Mouse (Mus musculus): ENCODE measurements around the gene Tmem156. TPM values are rescaled to one million over a fixed set of nuclear protein-coding genes. Genes with fewer than 3 reads are reported as not detected.

The Tmem156 gene
- polyA plus RNA-seq, 1 experiment from 2014 or later: not detected

DNA sequence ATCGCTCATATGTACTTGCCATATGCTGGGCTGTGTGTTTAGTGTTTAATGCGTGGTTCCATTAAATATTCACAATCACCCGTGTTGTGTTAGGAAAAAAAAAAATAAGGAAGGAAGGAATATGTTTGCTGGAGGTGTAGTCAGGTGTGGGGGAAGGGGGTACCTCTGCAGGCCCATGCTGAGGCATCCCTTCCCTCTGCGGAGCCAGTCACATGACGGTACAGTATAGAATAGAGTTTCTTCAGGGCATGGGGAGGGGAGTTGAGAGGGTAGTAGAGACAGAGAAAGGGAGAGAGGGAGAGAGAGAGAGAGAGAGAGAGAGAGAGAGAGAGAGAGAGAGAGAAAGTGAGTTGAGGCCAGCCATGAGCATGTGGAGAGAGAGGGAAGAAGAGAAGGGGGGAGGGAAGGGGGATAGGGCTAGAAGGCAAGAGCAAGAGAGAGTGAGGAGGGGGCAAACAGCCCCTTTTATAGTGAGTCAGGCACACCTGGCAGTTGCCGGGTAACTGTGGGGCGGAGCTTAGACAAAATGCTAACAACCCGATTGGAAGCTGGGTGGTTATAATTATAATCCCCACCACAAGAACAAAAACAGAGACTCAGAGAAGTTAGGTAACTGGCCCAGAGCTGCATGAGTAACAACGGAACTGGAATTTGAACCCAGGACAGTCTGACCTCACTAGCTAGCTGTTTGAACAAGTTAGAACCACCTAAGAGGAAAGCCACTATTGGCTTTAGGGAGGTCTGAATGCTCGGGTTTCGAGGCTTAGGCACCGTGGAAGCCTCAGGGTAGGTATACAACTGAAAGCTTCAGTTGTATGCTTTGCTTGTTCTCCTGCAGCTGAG lies 45.3 kb downstream of the Tmem156 start:
- no peak for ATAC-seq (ENCODE audit: low FRiP score)
- WGBS: 73% methylated on average over 12 of the region's 12 CpGs

GRCm38 (mm10) chr5:65045642-65046370 lies 46.1 kb downstream of the Tmem156 start:
- no peaks in the 10 kb centered on the region for H3K27me3 ChIP-seq (ENCODE audit: control insufficient read depth, insufficient read depth, low read length)
- 63% methylated on average over 6 of the region's 6 CpGs for WGBS
- no peaks in the 10 kb centered on the region for H3K36me3 ChIP-seq (replicated peaks; ENCODE audit: control insufficient read depth, insufficient read depth)
- ATAC-seq (ENCODE audit: low FRiP score) (no peak), DNase-seq (ENCODE audit: low spot score) (peak; percentile 59)
- peaks cover 5% of the 10 kb centered on the region for H3K4me1 ChIP-seq (replicated peaks; ENCODE audit: control insufficient read depth, insufficient read depth, low read length)
- no peaks in the 10 kb centered on the region for H3K9me3 ChIP-seq (ENCODE audit: control insufficient read depth, low read length)
- no peak overlapping the region for H3K9ac ChIP-seq
- no peak overlapping the region for H3K4me2 ChIP-seq (replicated peaks)
- H3K27ac ChIP-seq: 0 out of 2 replicates have a peak overlapping the region, but pooled peaks have one; percentile 55
- H3K4me3 ChIP-seq (replicated peaks; ENCODE audit: low read length): no peak overlapping the region

More for the DNA sequence above, 45.3 kb downstream of the Tmem156 start:
- Histone ChIP-seq H3K4me2 (replicated peaks) (no peak overlapping the region), H3K9me3 (ENCODE audit: control insufficient read depth, low read length) (no peaks in the 10 kb centered on the region), H3K36me3 (replicated peaks; ENCODE audit: control insufficient read depth, insufficient read depth) (no peaks in the 10 kb centered on the region), H3K27ac (no peak overlapping the region), H3K27me3 (ENCODE audit: control insufficient read depth, insufficient read depth, low read length) (no peaks in the 10 kb centered on the region), H3K4me3 (replicated peaks; ENCODE audit: low read length) (no peak overlapping the region), H3K4me1 (replicated peaks; ENCODE audit: control insufficient read depth, insufficient read depth, low read length) (peaks cover 5% of the 10 kb centered on the region), H3K9ac (no peak overlapping the region)
- no peak for DNase-seq (ENCODE audit: low spot score)

- no peak overlapping the region for H3K27ac ChIP-seq
- H3K36me3 ChIP-seq (replicated peaks; ENCODE audit: control insufficient read depth, insufficient read depth): no peaks in the 10 kb centered on the region
- no peaks in the 10 kb centered on the region for H3K9me3 ChIP-seq (ENCODE audit: control insufficient read depth, low read length)
- 56% methylated on average over 11 of the region's 11 CpGs for WGBS
- H3K4me1 ChIP-seq (replicated peaks; ENCODE audit: control insufficient read depth, insufficient read depth, low read length): peaks cover 5% of the 10 kb centered on the region
- H3K4me2 ChIP-seq (replicated peaks): no peak overlapping the region
- H3K9ac ChIP-seq: no peak overlapping the region
- no peak for ATAC-seq (ENCODE audit: low FRiP score)
- DNase-seq (ENCODE audit: low spot score): no peak
- H3K27me3 ChIP-seq (ENCODE audit: control insufficient read depth, insufficient read depth, low read length): no peaks in the 10 kb centered on the region
- H3K4me3 ChIP-seq (replicated peaks; ENCODE audit: low read length): no peak overlapping the region
These were observed 48.5 kb downstream of the Tmem156 start for GRCm38 (mm10) chr5:65043407-65043895.

- ATAC-seq (ENCODE audit: low FRiP score) (no peak), DNase-seq (ENCODE audit: low spot score) (no peak)
- no peaks in the 10 kb centered on the region for H3K36me3 ChIP-seq (replicated peaks; ENCODE audit: control insufficient read depth, insufficient read depth)
- H3K4me1 ChIP-seq (replicated peaks; ENCODE audit: control insufficient read depth, insufficient read depth, low read length): peaks cover 6% of the 10 kb centered on the region; the same call in 1 of the 2 replicates
- no peak overlapping the region for H3K4me3 ChIP-seq (replicated peaks; ENCODE audit: low read length)
- H3K27ac ChIP-seq: no peak overlapping the region
- H3K27me3 ChIP-seq (ENCODE audit: control insufficient read depth, insufficient read depth, low read length): no peaks in the 10 kb centered on the region
- 73% methylated on average over 5 of the region's 5 CpGs for WGBS
- no peak overlapping the region for H3K4me2 ChIP-seq (replicated peaks)
- no peak overlapping the region for H3K9ac ChIP-seq
- no peaks in the 10 kb centered on the region for H3K9me3 ChIP-seq (ENCODE audit: control insufficient read depth, low read length)
These were observed 51.5 kb downstream of the Tmem156 start for GRCm38 (mm10) chr5:65040463-65040862.

- H3K27me3 ChIP-seq (ENCODE audit: control insufficient read depth, insufficient read depth, low read length): no peaks in the 10 kb centered on the region
- H3K4me3 ChIP-seq (replicated peaks; ENCODE audit: low read length): no peak overlapping the region
- H3K27ac ChIP-seq: no peak overlapping the region
- peaks cover 6% of the 10 kb centered on the region; the same call in 1 of the 2 replicates for H3K4me1 ChIP-seq (replicated peaks; ENCODE audit: control insufficient read depth, insufficient read depth, low read length)
- ATAC-seq (ENCODE audit: low FRiP score) (no peak), DNase-seq (ENCODE audit: low spot score) (no peak)
- no peak overlapping the region for H3K4me2 ChIP-seq (replicated peaks)
- no peak overlapping the region for H3K9ac ChIP-seq
- no peaks in the 10 kb centered on the region for H3K9me3 ChIP-seq (ENCODE audit: control insufficient read depth, low read length)
- 78% methylated on average over 11 of the region's 11 CpGs for WGBS
- H3K36me3 ChIP-seq (replicated peaks; ENCODE audit: control insufficient read depth, insufficient read depth): no peaks in the 10 kb centered on the region
These were observed 52.9 kb downstream of the Tmem156 start for GRCm38 (mm10) chr5:65038811-65039571.

DNA sequence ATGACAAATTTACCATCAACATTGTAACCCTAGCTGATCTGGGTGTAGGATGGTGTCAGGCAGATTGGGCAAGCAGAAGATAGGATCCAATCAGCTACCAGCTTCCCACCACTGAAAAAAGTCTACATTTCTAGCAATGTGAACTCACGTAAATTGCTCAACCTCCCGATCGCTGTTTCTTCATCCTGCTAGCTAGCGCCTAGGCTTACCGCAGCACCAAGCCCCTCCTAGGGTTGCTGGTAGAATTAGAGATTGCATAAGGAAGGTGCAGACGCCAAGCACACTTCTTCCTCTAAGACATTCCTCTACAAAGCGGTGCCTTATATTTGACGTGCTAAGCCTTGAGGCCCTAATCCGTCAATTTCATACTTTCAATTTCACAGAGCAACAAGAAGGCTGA lies 53.6 kb downstream of the Tmem156 start:
- no peaks in the 10 kb centered on the region for H3K9me3 ChIP-seq (ENCODE audit: control insufficient read depth, low read length)
- H3K9ac ChIP-seq: no peak overlapping the region
- H3K27ac ChIP-seq: no peak overlapping the region
- no peaks in the 10 kb centered on the region for H3K36me3 ChIP-seq (replicated peaks; ENCODE audit: control insufficient read depth, insufficient read depth)
- no peaks in the 10 kb centered on the region for H3K27me3 ChIP-seq (ENCODE audit: control insufficient read depth, insufficient read depth, low read length)
- peaks cover 6% of the 10 kb centered on the region; the same call in 1 of the 2 replicates for H3K4me1 ChIP-seq (replicated peaks; ENCODE audit: control insufficient read depth, insufficient read depth, low read length)
- no peak overlapping the region for H3K4me3 ChIP-seq (replicated peaks; ENCODE audit: low read length)
- H3K4me2 ChIP-seq (replicated peaks): no peak overlapping the region
- ATAC-seq (ENCODE audit: low FRiP score): no peak
- DNase-seq (ENCODE audit: low spot score): no peak
- 78% methylated on average over 9 of the region's 9 CpGs for WGBS

DNA sequence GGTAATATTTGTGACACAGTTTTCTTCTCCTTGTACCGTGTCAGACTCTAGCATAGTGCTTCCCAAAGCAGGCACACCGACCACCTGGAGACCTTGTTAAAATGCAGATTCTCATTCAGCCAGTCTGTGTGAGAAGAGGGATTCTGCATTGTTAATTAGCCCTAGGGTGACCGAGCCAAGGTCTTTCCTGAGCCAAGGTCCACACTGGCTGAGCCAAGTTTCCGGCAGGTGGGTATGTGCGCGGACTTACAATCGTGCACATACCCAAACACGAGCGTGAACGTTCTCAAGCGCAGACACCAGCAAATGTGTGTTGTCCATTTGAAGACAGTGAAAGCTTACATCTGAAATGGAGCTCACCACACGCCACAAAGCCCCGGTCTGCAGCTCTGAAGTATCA lies 55.3 kb downstream of the Tmem156 start:
- peak overlapping the region; percentile 59 for H3K27ac ChIP-seq
- peak; percentile 52 for DNase-seq (ENCODE audit: low spot score)
- peak; percentile 74; the same call in 1 of the 2 replicates for ATAC-seq (ENCODE audit: low FRiP score)
- H3K4me1 ChIP-seq (replicated peaks; ENCODE audit: control insufficient read depth, insufficient read depth, low read length): peaks cover 6% of the 10 kb centered on the region; the same call in 1 of the 2 replicates
- H3K4me3 ChIP-seq (replicated peaks; ENCODE audit: low read length): no peak overlapping the region
- H3K4me2 ChIP-seq (replicated peaks): no peak overlapping the region; the same call in 1 of the 2 replicates
- H3K36me3 ChIP-seq (replicated peaks; ENCODE audit: control insufficient read depth, insufficient read depth): no peaks in the 10 kb centered on the region
- no peaks in the 10 kb centered on the region for H3K27me3 ChIP-seq (ENCODE audit: control insufficient read depth, insufficient read depth, low read length)
- H3K9me3 ChIP-seq (ENCODE audit: control insufficient read depth, low read length): no peaks in the 10 kb centered on the region
- 49% methylated on average over 13 of the region's 13 CpGs for WGBS
- no peak overlapping the region for H3K9ac ChIP-seq

GRCm38 (mm10) chr5:65028019-65028418 lies 63.9 kb downstream of the Tmem156 start:
- peaks cover 15% of the 10 kb centered on the region for H3K4me1 ChIP-seq (replicated peaks; ENCODE audit: control insufficient read depth, insufficient read depth, low read length)
- H3K9ac ChIP-seq: peak overlapping the region; percentile 21; the same call in 1 of the 2 replicates
- ATAC-seq (ENCODE audit: low FRiP score) (peak; percentile 59), DNase-seq (ENCODE audit: low spot score) (peak; percentile 55)
- no peak overlapping the region for H3K4me3 ChIP-seq (replicated peaks; ENCODE audit: low read length)
- H3K9me3 ChIP-seq (ENCODE audit: control insufficient read depth, low read length): no peaks in the 10 kb centered on the region
- 28% methylated on average over 9 of the region's 9 CpGs for WGBS
- no peaks in the 10 kb centered on the region for H3K36me3 ChIP-seq (replicated peaks; ENCODE audit: control insufficient read depth, insufficient read depth)
- no peak overlapping the region for H3K4me2 ChIP-seq (replicated peaks)
- H3K27ac ChIP-seq: peak overlapping the region; percentile 83
- no peaks in the 10 kb centered on the region for H3K27me3 ChIP-seq (ENCODE audit: control insufficient read depth, insufficient read depth, low read length)
